Mouse (Mus musculus) CD4-positive, CD25-positive, alpha-beta regulatory T cell, adult 9 weeks (primary cell): ENCODE data around the gene Crisp4. TPM values are rescaled to one million over a fixed set of nuclear protein-coding genes. Genes with fewer than 3 reads are reported as not detected.

Experiments used
- polyA plus RNA-seq: library from polyadenylated mRNA; unstranded; fragments of 100-300 nt; shearing (Covaris generic); gene quantifications from one replicate; pipeline ENCODE4 v1.2.1, GENCODE M21; 2017

The Crisp4 gene
- not detected for polyA plus RNA-seq

DNA sequence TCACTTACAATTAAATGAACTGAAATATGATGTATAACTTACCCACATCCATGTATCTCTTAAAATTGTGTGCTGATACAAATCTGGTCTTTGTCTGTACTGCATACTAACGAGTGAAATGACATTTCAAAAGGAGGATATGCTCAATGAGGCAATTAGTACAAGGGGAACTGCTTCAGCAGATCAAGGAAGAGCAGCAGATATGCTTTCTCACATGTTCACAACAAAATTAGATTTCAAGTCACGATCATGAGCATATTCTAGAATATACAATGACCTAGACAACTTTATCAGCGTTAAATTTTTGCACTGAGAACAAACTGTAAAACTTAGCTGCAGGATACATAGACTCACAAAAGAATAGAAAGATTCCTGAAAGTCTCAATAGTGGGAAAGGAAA is at the start of gene Crisp4:
Gene Crisp4 (minus strand): TSS at position 101 of the 400 bp plus-strand sequence.

Other genes with a start within 250 kb of the Crisp4 start
- gene Defb18, start 91.5 kb upstream of the Crisp4 start, polyA plus RNA-seq: not detected
- gene Defb41, start 119.2 kb upstream of the Crisp4 start, polyA plus RNA-seq: not detected